Mouse (Mus musculus) retina, postnatal 1 day (tissue): Measurements from ENCODE around the gene Chil1.
A peak's percentile ranks its signal among the peaks of the same experiment; 100 is the strongest.

ENCODE experiments used
- DNase-seq: peaks from one replicate; pipeline ENCODE4 v3.0.0-alpha.2; 2012

Chil1 gene

DNA sequence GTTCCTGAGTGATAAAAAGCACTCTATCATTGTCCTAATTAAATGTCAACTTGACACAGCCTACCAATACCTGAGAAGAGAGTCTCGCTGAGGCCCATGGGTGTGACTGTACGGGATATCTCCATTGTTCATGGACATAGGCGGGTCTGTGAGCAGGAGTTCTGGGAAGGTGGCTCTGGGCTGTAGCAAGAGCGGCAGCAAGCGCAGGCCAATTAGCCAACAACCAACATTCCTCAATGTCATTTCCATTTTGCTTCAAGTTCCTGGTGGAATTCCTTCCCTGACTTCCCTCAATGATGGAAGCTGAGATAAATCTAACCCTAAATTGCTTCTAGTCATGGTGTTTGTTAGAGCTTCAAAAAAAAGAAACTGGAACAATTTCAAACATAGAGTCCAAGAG is 4.0 kb upstream of the Chil1 start:
- peak; percentile 50 for DNase-seq

DNA sequence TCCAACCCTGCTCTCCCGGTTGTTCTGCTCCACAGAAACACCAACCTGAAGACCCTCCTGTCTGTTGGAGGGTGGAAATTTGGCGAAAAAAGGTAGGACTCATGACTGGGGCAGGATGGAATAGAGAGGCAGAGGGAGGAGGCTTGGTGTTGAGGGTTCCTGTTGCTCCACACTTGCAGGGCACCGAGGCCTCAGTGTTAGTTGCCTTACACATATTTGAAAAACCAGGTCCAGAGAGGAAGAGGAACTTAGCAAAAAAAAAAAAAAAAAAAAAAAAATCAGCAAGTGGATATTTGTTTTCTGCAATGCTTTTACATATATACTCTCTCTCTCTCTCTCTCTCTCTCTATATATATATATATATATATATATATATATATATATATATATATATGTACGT is 2.1 kb downstream of the Chil1 start:
- DNase-seq, result no peak

DNA sequence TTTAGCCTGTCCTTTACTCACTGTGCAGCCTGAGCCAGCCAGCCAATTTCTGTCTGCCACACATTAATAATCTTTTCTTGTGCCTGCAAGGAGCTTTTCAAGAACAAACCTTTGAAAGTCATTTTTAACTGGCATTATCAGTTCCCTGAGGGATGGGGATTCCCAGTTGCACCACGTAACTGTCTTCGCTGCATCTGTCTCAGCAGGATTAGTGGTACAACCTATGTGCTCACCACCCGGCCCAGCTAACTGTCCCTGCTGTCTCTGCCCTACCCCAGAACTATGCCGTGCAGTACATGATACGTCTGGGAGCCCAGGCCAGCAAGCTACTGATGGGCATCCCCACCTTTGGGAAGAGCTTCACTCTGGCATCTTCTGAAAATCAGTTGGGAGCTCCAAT is 6.2 kb downstream of the Chil1 start:
- no peak for DNase-seq

DNA sequence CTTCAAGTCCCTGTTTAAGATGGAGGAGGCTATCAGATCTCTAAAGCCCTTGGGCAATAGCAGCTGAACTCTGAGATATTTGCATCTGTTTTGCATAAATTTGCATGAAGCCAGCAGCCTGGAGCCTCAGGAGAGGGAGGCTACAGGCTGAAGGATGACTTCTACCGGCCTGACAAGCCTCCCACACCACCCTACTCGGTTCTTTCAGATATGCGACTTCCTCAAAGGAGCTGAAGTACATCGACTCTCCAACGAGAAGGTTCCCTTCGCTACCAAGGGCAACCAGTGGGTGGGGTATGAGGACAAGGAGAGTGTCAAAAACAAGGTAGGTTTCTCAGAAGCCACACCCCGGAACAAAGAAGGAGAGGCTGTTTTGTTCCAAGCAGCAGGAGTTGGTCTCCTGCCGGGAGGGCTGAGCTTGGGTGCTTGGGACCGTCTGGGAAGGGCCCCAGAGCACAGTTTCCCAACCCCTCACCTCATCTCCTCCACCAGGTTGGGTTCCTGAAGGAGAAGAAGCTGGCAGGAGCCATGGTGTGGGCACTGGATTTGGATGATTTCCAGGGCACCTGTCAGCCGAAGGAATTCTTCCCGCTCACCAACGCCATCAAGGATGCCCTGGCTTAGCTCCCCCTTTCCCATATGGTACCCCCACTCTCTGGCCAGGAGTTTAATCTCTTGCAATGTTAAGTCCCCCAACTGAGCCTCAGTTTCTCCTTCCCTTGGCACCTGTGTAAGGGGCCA is 7.2 kb downstream of the Chil1 start:
- DNase-seq, result peak; percentile 35

DNA sequence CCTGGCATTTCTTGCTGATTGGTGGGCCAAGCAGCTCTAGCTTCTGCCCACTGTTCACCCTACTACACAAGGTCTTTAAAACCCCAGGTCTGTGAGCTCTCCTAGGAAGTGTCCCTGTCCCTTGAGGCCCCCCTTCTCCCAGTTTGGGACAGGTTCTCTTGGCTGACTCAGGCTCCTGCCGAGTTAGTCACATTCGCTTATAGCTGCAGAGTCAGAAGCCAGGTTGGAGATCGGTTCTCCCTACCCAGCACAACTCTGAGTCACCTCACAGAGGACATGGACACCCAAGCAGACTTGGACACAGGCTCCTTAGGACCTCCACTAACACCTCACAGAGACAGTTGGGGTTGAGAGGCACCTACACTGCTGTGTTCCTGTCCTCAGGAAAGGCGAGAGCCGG is 9.2 kb downstream of the Chil1 start:
- DNase-seq, result no peak

DNA sequence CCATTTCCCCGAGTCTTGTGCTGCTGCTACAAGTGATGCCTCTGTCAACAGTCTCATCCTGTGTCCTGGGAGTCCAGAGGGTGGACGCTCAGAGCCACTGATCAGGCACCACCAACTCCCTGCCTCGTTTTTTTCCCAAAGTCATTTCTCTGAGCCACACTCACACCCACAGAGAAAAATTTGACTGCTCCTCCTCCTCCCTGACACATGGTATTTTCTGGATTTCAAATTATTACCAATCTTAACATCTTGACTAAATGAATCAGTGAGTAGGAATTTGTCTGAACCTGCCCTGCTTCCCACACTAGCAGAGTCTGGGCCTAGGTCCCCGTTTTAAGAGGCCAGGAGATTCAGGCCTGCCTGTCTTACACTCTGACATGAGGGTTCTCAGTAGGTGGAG is 10.0 kb downstream of the Chil1 start:
- no peak for DNase-seq

DNA sequence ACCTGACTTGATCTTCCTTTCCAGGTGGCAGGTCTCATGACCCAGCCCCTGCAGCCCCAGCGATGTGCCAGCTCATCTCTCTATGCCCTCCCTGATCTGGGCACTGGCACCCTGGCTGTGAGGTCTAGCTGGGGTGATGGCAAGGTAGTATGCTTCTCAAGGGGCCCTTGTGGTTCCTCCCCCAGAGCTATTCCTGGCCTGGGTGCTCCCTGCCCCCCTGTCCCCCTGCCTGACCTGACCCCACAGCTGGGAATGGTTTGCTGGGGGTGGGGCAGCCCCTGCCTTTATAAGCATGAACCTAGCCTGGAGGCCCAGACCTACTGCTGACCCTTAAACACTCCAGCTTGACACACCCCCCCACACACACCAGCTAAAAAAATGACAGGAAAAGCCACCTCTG is 11.2 kb downstream of the Chil1 start, which contains the start of gene Mybph:
Gene Mybph (plus strand): TSS at position 323 of the 400 bp plus-strand sequence.
- DNase-seq, result no peak

DNA sequence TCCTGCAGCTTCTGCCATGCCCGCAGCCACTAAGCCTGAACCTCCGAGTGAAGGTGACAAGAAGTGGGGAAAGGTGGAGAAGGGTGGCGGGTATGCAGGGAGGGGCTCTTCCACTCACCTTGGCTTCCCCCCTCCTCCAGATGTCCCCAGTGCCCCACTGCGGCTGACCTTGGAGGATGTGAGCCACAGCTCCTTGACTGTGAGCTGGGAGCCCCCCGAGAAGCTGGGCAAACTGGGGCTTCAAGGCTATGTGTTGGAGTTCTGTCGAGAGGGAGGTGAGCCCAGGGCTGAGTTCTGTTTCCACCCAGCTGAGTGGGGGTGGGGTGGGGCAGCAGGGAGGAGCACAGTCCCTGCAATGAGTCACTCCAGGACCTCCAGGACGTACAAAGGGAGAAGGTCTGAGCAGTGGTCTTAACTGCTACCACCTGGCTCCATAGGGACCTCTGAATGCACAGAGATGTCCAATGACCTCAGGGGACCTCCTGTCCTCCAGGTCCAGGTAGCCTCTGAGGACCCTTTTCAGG is 11.8 kb downstream of the Chil1 start:
- DNase-seq, result no peak

DNA sequence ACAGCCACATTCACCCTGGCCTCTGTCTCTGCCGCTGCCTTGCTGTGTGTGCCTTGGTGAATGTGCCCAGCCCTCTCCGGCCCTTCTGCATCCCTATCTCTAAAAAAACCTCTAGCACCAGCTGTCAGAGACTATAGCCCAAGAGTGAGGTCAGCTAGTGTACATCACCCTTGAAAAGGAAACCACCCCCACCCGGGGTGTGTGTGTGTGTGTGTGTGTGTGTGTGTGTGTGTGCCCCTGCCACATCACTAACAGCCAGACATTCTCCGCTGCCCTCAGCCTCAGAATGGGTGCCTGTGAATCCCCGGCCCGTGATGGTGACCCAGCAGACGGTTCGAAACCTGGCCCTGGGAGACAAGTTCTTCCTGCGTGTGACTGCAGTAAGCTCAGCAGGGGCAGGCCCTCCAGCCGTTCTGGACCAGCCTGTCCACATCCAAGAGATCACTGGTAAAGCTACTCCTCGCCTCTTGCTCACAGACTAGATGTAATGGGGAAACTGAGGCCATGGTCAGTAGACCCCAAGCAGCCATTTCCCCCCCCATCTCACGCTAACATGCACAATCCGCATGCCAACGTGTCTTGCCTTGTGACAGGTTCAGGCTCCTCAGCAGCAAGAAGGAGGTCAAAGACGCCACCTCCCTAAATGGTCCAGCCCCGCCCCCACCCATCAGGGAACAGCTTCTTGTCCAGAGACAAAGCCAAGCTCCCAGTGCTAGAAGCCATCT is 12.5 kb downstream of the Chil1 start:
- DNase-seq, result no peak

DNA sequence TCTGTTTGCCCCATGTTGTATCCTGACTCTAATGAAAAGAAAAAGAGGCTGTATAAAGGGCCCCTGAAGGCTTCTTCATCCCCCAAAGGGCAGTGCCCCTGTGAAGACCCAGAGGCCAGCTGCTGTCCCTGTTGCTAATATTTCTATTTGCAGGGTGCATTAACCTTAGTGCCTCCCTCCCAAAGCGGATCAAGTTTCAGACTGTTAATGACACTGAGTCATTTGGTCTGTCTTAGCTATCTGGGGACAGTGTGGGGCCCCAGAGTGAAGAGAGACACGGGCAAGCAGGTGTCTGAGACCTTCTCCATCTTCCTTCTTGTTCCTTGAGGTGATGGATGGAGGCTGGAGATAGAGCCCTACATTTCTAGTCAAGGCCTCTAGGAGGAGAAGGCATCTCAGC is 13.1 kb downstream of the Chil1 start:
- no peak for DNase-seq

DNA sequence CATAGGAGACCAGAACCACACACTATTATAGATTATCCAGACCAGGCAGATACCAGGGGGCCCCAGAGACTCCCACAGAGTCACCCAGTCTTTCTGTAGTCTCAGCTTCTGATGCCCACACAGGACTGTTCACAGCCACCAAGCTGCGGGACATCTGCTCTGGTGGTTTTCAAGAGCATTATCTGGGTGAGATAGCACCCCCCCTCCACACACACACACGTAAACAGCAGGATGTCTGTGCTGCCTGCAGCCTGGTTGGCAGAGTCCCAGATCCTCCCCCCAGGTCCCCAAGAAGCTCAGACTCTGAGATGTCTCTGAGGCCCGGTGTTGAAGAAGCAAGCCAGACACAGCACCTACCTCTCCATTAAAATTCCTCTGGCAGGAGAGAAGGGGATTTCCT is 13.6 kb downstream of the Chil1 start:
- DNase-seq, result peak; percentile 51

DNA sequence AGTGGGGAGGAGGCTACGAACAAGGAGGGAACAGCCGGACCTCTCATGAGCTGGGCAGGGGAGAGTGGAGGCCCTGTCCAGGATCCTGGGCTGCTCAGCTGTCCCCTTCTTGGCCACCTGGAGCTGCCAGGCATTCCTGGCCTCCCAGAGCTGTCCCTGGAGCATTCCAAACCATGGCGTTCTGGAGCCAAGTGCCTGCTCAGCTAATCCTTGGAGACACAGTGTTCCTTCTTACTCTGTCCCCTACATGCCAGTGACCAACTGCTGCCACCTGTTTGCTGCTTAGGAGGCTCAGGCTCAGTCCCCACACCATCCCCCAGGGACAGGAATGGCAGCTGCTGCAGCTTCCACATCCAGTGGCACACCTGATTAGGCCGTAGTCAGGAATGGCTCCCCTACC is 14.0 kb downstream of the Chil1 start:
- no peak for DNase-seq

DNA sequence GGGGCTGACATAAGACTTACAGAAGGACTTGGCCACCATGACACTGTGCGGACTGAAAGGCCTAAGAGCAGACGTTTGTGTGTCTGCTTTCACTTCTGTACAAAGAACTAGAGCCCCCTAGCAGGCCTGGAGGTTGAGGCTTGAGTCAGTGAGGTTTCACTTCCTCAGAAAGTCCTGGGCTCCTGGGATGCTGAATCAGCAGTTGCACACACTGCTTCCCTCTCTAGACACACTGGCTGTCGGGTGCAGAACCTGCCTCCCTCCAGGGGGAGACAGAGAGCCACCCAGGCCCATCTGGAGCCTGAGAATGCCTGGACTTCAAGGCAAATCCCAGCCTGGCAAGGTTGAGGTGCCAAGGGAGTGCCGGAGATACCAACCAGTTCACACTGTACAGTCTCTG is 14.4 kb downstream of the Chil1 start:
- DNase-seq, result peak; percentile 47

DNA sequence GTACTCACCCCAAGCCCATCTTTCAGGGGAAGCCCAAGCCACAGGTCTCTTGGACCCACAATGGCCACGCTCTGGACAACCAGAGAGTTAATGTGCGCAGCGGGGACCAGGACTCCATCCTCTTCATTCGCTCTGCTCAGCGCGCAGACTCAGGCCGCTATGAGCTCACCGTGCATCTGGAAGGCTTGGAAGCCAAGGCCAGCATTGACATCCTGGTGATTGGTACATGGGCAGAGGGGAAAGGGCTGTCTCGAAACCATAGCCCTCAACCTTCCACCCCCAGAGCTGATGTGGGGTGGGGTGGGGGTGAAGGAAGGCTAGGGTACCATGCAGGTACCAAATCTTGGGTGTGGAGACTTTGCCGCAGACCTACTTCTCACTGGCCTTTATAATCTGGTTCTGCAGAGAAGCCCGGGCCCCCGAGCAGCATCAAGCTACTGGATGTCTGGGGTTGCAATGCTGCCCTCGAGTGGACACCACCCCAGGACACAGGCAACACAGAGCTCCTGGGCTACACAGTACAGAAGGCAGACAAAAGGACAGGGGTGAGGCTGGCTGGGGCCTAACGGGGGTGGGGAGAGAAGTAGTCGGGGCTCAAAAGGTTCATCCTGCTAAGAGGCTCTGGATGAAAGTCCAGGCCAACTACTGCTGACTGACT is 15.5 kb downstream of the Chil1 start:
- no peak for DNase-seq

DNA sequence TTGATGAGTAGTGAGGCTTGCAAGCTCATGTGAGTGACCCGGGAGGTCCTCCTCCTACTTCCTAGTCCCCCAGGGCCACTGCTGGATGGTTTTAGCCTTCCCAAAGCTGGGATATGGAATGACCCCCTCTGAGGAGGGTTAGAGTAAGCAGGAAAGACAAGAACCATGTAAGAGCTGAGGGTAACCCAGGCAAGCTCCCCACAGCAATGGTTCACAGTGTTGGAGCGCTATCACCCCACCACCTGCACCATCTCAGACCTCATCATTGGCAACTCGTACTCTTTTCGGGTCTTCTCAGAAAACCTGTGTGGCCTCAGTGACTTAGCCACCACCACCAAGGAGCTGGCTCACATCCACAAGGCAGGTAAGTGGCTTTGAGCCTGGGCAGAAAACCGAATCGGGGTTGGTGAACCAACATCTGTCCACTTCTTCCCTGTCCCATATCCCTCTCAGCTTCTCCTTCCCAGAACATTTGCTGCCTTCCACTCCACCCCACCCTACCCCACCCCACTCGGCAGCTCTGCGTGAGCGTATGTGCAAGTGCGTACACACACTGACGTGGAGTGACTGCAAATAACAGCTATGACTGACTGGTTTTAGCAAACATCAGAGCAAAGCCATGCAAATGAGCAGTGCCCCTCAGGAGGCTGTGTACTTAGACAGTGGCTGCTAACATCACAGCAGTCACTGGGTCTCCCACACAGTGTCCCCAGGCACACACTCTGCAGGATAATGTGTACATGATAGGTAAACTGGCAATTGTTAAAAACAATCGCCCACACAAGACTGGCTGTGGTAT is 16.4 kb downstream of the Chil1 start:
- no peak for DNase-seq

DNA sequence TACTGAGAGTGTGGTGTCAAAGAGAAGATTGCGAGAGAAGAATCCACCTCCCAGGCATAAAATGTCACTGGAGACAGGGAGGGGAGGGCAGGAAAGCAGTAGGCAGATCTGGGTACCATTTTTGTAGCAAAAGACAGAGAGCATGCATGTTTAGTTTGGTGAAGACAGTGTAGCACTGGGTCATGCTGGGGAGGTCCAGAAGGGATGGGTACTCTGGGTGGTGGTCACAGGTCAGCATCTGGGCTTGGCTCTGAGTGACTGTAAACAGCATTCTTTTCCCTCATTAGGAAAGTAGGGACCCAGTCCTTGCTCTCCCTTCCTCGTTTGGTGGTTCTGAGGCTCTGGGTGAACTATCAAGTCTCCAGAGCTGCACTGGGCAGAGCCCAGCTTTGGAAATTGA is 18.5 kb downstream of the Chil1 start:
- no peak for DNase-seq

DNA sequence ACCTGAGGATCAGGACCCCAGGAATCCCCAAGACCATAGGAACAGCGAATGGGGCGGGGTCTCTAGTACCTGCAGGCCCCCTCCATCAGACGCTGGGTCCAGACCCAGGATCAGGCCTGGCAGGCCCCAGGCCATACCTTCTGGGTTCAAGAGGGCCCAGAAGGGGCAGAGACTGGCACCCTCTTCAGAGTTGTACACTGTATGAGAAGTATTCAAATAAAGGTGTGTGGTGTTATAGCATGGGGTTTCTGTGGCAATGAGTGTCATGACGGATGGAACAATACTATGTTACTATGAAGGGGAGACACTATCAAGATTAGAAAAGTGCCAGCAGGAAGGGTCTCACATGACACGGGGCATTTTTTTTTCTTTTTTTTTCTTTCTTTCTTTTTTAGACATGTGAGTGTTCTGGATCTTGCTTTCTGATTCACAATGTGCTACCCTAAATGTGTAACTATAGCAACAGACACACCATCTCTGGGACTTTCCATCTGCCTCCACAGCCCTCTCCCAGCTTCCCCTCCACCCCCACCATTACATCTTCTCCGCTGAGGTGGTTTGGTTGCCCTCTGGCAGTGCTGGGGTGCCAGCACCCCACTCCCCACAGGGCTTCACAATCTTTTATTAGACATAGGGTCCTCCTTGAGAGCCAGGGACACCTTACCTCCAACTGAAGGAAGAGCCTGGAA is 19.2 kb downstream of the Chil1 start:
- DNase-seq, result no peak

DNA sequence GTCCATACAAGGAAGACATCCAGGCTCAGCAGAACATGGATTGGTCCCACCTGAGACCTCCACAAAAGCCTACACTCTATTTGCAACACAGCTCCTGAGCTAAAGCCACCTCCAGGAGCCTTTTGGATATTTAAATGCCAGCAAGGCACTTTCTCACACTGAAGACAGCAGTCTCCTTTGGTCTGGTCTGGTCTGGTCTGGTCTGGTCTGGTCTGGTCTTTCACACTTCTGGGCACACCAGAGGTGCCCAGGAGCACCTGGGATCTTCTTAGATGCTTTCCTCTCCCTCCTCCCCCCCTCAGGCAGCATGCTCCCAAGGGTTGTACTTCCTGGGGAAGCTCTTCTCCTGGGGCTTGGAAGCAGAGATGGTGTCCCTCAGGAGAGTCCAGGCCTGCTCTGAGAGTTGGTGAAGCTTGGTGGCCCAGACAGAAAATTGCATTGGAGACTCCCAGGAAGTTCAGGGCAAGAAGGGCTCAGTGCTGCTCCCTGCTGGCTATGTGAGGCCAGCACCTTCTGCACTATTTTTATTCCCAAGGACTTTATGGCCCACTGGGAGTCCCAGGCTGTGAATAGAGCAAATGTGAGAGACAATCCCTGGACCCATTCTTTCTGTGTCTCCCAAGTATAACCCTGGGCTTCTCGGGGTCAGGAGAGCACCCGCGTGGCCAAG is 19.9 kb downstream of the Chil1 start:
- peak; percentile 73 for DNase-seq

DNA sequence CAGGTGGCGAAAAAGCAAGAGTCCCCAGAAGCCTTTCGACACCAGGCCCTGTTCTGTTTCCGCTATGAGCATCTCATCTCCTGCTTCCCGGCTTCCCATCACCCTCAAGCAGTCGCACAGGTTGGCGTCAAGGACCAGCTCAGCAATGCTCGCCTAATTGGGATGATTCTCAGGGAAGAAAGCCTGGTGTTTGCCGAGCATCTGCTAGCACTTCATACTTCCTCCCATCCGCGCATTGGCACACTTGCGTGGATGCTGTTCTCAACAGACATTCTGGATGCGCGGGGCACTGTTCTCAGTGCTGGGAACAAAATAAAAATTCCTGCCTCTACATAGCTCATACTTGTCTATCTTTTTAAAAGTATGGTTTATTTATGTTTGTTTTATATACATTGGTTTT is 22.3 kb downstream of the Chil1 start:
- DNase-seq, result no peak

DNA sequence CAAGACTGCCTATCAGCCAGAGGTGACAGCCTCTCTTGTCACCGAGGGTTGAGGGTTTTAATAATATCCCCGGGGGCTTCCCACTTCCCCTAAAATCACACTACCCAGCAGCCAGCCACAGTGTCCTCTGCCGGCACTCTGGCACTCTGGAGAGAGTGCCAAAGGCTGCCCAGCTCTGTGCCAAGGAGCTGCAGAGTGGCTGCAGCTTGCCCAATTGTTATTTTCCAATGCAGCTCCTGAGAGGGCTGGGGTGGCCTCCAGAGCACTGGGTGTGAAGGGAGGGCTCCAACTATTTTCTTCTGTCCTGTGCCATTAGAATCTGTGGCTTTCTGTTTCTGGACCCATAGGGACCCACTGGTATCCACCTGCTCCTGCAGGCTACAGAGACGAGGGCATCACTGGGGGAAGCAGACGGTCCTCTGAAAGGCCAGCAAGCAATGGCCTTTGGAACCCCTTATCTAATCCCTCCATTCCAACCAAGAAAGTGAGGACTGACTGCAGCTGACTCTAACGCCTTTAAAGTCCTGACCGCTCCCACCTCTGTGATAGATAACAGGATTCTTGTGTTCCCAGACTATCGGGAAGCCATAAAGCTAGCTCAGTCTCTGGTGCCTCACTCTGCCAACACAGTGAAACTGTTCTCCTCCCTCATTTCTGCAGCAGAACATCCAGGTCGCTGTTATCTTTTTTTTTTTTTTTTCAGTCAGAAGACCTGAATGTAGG is 23.5 kb downstream of the Chil1 start:
- no peak for DNase-seq

DNA sequence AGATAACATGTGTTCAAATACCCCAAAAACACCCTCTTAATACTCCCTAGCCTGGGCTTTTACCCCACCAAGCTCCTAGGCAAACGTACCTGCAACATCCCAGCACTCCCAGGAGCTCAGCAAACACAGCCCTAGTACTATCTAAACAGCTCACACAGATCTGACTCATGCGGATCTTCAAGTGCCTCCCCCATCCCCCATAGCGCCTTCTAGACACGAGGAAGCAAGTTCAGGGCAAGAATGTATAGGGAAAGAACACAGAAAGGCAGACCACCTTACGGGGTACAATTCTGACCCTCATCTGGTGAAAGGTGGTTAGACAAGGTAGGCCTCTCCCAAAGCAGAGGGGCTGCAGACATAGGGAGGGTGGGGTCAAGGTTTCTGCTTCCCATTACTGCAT is 24.1 kb downstream of the Chil1 start:
- no peak for DNase-seq
